Comparison of ENCODE assay signal across 10 mouse cellular contexts in genomic region chr7:125966402-125967261, GRCm38 (mm10).
DNase-seq lines count a peak whose midpoint lies in the region; ATAC-seq and TF ChIP-seq lines count a peak whose summit lies in the region.
"Had no signal": no experiment of that assay in that cellular context is flagged by ENCODE, and none has a peak within 500 bp of the region (broad histone marks: within the 10 kb centered on the region; RNA-seq: fewer than 3 reads in every experiment).

No protein-coding gene starts in this region.

- peak; percentile 42; the same call in 1 of the 2 replicates for ATAC-seq in kidney, embryonic 14.5 days (ENCODE audit: low FRiP score, low TSS enrichment)
- ATAC-seq in midbrain, embryonic 11.5 days (ENCODE audit: low FRiP score) = peak; percentile 68
- ATAC-seq in CD4-positive, CD25-positive, alpha-beta regulatory T cell, adult 4 months = no peak

- H3K4me3 ChIP-seq in kidney, embryonic 14.5 days (ENCODE audit: low read length) = no peak overlapping the region
- H3K4me3 ChIP-seq in kidney, adult 2 months (ENCODE audit: insufficient read depth, low read depth, low read length) = no peak overlapping the region
- no peak overlapping the region for H3K4me3 ChIP-seq in midbrain, embryonic 11.5 days (ENCODE audit: low read depth, low read length)

- no peak overlapping the region for H3K4me2 ChIP-seq in kidney, embryonic 14.5 days (replicated peaks; ENCODE audit: low read depth, low read length)
- no peak overlapping the region for H3K4me2 ChIP-seq in midbrain, embryonic 11.5 days

- no peaks in the 10 kb centered on the region for H3K36me3 ChIP-seq in kidney, embryonic 14.5 days (ENCODE audit: control insufficient read depth, insufficient read depth, low read length)
- no peaks in the 10 kb centered on the region for H3K36me3 ChIP-seq in kidney, adult 2 months (ENCODE audit: control insufficient read depth, insufficient read depth, low read length)
- no peaks in the 10 kb centered on the region for H3K36me3 ChIP-seq in midbrain, embryonic 11.5 days (ENCODE audit: control insufficient read depth, insufficient read depth, low read length)

- no peak for TF ChIP-seq POLR2A in kidney, adult 2 months (IDR thresholded peaks at IDR 0.05; ENCODE audit: low read depth, low read length)

- no peaks in the 10 kb centered on the region for H3K27me3 ChIP-seq in kidney, embryonic 14.5 days (ENCODE audit: control insufficient read depth, insufficient read depth, low read length)
- no peaks in the 10 kb centered on the region for H3K27me3 ChIP-seq in kidney, adult 2 months (replicated peaks; ENCODE audit: control insufficient read depth, insufficient read depth, low read length)
- no peaks in the 10 kb centered on the region for H3K27me3 ChIP-seq in midbrain, embryonic 11.5 days (ENCODE audit: control insufficient read depth, insufficient read depth, low read length)

- H3K9ac ChIP-seq in kidney, embryonic 14.5 days (ENCODE audit: low read depth, low read length) = no peak overlapping the region
- 0 out of 2 replicates have a peak overlapping the region, but pooled peaks have one; percentile 1 for H3K9ac ChIP-seq in midbrain, embryonic 11.5 days (ENCODE audit: low read length)
- H3K9ac ChIP-seq: liver, embryonic 14.5 days had no signal

- intact Hi-C loops in heart, postnatal 10 days (cut with DNase I) = no loop called here

- H3K9me3 ChIP-seq in kidney, embryonic 14.5 days (ENCODE audit: control insufficient read depth, low read length) = no peaks in the 10 kb centered on the region
- no peaks in the 10 kb centered on the region for H3K9me3 ChIP-seq in midbrain, embryonic 11.5 days (ENCODE audit: control insufficient read depth, low read length)

- peaks cover 10% of the 10 kb centered on the region; the same call in 1 of the 2 replicates for H3K4me1 ChIP-seq in kidney, embryonic 14.5 days (ENCODE audit: control insufficient read depth, insufficient read depth, low read length)
- H3K4me1 ChIP-seq in kidney, adult 2 months (ENCODE audit: control insufficient read depth, insufficient read depth, low read length) = no peaks in the 10 kb centered on the region
- peaks cover 17% of the 10 kb centered on the region for H3K4me1 ChIP-seq in midbrain, embryonic 11.5 days (ENCODE audit: control insufficient read depth, insufficient read depth, low read length)

- 35% methylated on average over 16 of the region's 16 CpGs for WGBS in kidney, embryonic 14.5 days
- 45% methylated on average over 16 of the region's 16 CpGs for WGBS in kidney, adult 2 months
- WGBS in midbrain, embryonic 11.5 days = 47% methylated on average over 16 of the region's 16 CpGs

- no peak for TF ChIP-seq CTCF in kidney, adult 2 months (conservative IDR thresholded peaks at IDR 0.05; ENCODE audit: insufficient read depth, insufficient read length, low read depth, low read length)

- DNase-seq in kidney, adult 2 months = no peak
- DNase-seq in gastrocnemius, adult 18-20 months (ENCODE audit: low spot score) = peak; percentile 74
- DNase-seq in heart, postnatal 10 days = peak; percentile 55 to 57
- peak; percentile 89 for DNase-seq in midbrain, embryonic 11.5 days (ENCODE audit: low spot score, missing footprints)
- no peak for DNase-seq in T-cell, adult 2 months (ENCODE audit: low spot score)
- DNase-seq in thymus, postnatal 4 days = no peak
- DNase-seq: cerebellum, adult 9-11 months had no signal

- no peak overlapping the region for H3K27ac ChIP-seq in kidney, embryonic 14.5 days (ENCODE audit: low read depth, low read length)
- H3K27ac ChIP-seq in kidney, adult 2 months (ENCODE audit: insufficient read depth, low read depth, low read length) = no peak overlapping the region
- H3K27ac ChIP-seq in midbrain, embryonic 11.5 days (ENCODE audit: low read depth, low read length) = peak overlapping the region; percentile 72
- H3K27ac ChIP-seq: liver, embryonic 14.5 days had no signal

Comparison
In these comparisons a context has a peak if more than half of its experiments do, and no peak if none do; other contexts are left out.
1. DNase-seq: peak in gastrocnemius, adult 18-20 months (single experiment), heart, postnatal 10 days (2 of 2) and midbrain, embryonic 11.5 days (single experiment); none in kidney, adult 2 months (single experiment), T-cell, adult 2 months (single experiment) and thymus, postnatal 4 days (single experiment).